Mouse (Mus musculus) cerebellum, adult (tissue): ENCODE data around the gene Zfp598.

Experiments
- ATAC-seq: cut with Nextera tagmentation; 2 replicates; pipeline ENCODE4 v1.9.2; 2017; ENCODE audit warnings: mild to moderate bottlenecking, moderate library complexity, mixed read lengths; ENCODE audit not compliant: insufficient number of reproducible peaks, low FRiP score, low TSS enrichment

The Zfp598 gene

GRCm38 (mm10) chr17:24669545-24670245, at the start of gene Zfp598:
Zfp598 (plus strand) TSS chr17:24669687.
- ATAC-seq = peak; percentile 89; the same call in 1 of the 2 replicates

DNA sequence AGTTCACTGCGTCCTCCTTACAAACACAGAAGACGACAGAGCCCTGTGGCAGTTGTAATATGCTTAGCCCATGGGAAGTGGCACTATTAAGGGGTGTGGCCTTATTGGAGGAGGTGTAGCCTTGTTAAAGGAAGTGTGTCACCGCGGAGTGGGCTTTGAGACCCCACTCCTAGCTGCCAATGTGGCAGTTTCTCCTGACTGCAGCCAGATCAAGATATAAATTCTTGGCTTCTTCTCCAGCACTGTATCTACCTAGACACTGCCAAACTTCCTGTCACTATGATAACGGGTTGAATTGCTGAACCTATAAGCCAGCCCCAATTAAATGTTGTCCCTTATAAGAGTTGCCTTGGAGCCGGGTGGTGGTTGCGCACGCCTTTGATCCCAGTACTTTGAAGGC, 44.0 kb upstream of the Zfp598 start:
- ATAC-seq = no peak

DNA sequence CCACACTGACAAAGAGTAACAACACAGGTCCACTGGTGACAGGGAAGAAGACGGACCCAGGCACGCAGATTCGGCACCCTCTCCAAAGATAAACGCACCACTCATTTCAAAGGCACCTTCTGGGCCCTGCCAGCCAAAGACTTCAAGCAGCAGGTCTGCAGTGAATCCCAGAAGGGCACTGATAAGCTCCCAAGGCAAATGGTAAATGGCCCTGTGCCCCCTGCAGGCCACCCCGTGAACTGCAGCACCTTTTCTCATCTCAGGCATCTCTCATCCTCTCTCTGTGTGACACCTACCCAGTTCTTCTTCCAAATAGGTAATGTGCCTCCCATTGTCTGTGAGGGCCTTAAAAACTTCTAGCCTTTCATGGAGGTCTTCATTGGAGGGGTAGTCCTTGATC, 40.8 kb upstream of the Zfp598 start:
- ATAC-seq = no peak

DNA sequence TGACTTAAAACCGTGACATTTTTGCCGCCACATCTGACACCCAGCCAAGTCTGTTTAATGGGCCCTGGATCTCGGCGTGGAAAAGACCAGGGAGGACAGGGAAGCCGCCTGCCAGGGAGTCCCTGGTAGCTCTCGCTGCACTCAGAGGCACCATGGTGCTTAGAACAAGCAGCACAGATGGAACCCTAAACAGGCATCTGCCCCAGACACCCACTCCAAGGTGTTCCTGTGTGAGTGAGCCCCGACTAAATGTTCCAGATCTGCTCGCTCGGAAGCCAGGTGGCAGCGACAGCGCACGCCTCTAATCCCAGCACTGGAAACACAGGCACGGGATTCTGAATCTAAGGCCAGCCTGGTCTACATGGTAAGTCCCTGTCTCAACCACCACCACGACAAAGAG, 39.4 kb upstream of the Zfp598 start:
- no peak for ATAC-seq

GRCm38 (mm10) chr17:24632167-24632812, 37.2 kb upstream of the Zfp598 start, which contains the start of the genes Tsc2 and Nthl1:
Tsc2 (minus strand) TSS chr17:24632630.
Nthl1 (plus strand) TSS chr17:24632680.
- ATAC-seq = peak; percentile 62; the same call in 1 of the 2 replicates

- no peak for ATAC-seq
These were observed 36.6 kb upstream of the Zfp598 start for GRCm38 (mm10) chr17:24632813-24633449.

- ATAC-seq = no peak
These were observed 35.7 kb upstream of the Zfp598 start for GRCm38 (mm10) chr17:24633831-24634230.

DNA sequence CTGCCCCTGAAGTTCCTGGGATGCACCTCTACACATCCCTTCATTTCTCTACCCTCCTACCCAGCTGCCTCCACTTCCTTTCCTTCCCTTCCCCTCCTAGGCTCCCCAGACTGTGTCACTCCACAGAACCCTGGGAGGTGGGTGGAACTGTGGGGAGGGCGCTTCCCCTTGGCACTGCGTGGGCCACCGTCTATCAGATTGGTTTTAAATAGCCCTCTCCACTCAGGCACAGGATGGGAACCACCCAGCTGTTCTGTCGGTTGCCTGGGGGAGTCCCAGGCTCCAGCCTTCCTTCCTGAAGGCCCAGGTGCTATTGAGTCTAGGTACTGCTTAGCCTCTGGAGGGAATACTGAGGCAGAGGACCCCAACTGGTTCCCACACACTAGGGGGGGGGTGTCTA, 34.5 kb upstream of the Zfp598 start:
- no peak for ATAC-seq

GRCm38 (mm10) chr17:24635694-24636093, 33.8 kb upstream of the Zfp598 start:
- no peak for ATAC-seq

- ATAC-seq = no peak
These were observed 32.6 kb upstream of the Zfp598 start for GRCm38 (mm10) chr17:24636781-24637481.

GRCm38 (mm10) chr17:24638214-24638613, 31.3 kb upstream of the Zfp598 start:
- ATAC-seq = no peak

DNA sequence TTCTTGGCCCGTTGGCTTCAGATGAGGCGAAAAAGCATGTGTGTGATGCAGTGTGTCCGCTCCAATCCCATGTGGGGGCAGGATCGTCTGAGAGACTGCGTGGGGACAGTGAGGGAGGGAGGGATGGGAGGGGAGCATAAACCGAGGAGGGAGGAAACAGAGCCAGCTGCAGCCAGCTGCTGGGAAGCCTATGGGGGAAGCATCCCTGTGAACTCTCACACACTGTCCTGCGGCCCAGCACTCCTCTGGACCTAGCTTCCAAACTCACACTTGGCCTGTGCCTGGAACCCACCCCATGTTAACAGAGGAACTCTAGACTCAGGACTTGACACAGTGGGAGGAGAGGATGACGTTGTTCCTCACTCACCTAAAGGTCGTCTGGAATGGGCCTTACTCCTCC, 30.6 kb upstream of the Zfp598 start:
- ATAC-seq = no peak

DNA sequence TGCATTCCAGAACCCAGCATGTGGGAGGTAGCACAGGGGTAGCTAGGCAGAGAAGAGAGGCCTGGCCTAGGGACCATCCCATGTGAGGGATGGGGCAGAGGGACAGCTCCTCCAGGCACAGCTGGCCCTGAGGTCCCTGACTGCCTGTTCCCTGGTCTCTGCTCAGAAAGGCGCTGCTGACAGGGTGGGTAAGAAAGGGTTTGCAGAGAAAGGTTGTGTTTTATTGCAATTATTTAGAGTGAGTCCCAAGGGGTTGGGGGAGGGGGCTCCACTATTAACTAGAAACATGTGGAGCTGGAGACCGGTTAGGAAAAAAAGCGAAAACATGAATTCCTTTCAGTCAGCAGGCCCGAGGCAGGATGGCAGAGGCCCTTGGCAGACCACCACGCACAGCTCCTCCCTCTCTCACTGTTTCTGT, 29.9 kb upstream of the Zfp598 start:
- ATAC-seq = no peak

DNA sequence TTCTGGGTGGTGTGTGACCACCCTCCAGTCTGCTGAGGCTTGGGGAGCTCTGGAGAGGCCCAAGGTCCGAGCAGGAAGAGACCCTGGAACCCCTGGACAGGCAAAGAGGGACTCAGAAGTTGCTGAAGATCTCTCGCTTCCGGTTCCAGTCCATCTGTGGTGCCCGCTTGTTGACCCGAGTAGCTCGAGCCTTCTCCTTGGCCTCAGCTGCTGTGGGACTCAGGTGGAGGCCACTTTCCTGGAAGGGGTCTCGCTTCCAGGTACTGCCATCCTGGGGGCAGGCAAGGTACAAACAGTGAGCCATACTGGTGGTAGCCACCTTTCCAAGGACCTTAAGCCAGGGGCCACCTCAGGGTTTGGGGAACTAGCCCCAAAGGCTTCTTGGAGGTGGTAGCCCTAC, 29.4 kb upstream of the Zfp598 start:
- no peak for ATAC-seq

DNA sequence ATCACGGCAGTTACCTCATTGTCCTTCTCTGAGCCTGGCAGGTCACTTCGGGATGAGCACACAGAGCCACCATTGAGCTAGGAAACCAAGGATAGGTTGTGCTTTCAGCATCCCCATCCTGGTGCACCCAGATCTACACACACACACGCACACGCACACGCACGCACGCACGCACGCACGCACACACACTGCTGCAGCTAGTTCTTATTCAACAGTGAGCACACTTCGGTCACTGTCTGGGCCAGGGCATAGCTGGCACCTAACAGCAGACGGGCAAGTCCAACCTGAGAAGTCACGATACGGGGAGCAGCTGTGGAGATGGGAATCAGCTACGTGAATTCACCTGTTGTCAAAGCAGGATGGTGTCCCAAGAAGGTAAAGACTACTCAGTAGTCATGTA, 28.9 kb upstream of the Zfp598 start:
- ATAC-seq = no peak

- ATAC-seq = no peak
These were observed 27.5 kb upstream of the Zfp598 start for GRCm38 (mm10) chr17:24641944-24642343.

DNA sequence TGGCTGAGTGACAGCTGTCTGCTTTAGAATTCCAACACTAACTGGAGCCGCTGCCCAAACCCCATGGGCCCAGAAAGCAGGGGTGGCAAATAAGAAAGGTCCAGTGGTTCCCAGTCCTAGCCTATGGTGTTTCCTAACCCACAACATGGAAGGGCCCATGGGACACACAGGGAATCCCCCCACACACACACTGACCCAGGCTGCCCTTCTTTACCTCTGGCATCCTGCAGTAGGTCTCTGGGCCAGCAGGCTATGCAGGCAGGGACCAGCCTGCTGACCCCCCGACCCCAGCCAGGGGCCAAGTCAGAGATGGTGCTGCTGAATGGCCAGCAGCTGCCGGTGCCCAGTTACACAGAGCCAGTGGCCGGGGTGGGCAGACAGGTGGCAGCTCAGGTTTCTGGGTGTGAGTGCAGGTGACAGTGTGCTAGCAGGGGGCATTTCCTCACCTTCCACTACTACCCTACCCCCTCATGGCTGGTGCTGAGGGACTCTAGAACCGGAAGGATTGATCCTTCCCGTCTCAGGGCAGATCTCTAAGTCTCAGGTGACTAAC, 26.6 kb upstream of the Zfp598 start:
- no peak for ATAC-seq

GRCm38 (mm10) chr17:24644030-24644715, 25.3 kb upstream of the Zfp598 start:
- ATAC-seq = no peak

- ATAC-seq = no peak
These were observed 24.4 kb upstream of the Zfp598 start for GRCm38 (mm10) chr17:24644875-24645721.
